Mouse (Mus musculus) olfactory bulb, adult 2 months (tissue): ENCODE measurements around the gene Paqr9.

Source experiments
- CTCF ChIP-seq: fragments of 200-500 bp; IDR thresholded peaks from 2 replicates; pipeline ENCODE4 v1.5.1; 2012; ENCODE audit warnings: low read depth, mild to moderate bottlenecking, low read length, moderate library complexity; ENCODE audit not compliant: insufficient read depth
- POLR2A ChIP-seq: fragments of 200-500 bp; IDR thresholded peaks from 2 replicates; pipeline ENCODE4 v1.6.1; 2012; ENCODE audit warnings: mild to moderate bottlenecking, low read depth, low read length, moderate library complexity; ENCODE audit not compliant: insufficient read depth

DNA sequence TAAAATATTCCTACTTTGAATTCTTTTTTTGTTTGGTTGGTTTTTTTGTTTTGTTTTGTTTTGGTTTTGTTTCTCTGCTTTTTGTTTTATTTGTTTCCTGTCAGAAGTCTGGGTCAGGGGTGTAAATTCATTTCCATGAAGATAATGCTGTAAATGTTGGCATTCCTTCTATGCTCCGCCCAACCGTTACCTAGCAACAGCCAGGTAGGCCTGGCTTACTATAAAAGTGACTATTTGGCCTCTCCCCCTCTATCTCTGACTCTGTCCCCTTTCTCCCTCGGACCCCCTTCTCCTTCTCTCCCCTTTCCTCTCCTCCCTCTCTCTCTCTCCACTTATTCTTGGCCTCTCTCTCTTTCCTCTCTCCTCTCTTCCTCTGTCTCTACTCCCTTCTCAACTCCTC, 56.5 kb downstream of the Paqr9 start:
- TF ChIP-seq CTCF (no peak), POLR2A (no peak)
